Mouse (Mus musculus): Measurements from ENCODE around the gene Nppc. TPM values are rescaled to one million over a fixed set of nuclear protein-coding genes. Genes with fewer than 3 reads are reported as not detected.

Gene Nppc
- polyA plus RNA-seq, 1 experiment from 2014 or later = 4.1 TPM

GRCm38 (mm10) chr1:86647517-86647916 is 22.9 kb downstream of the Nppc start:
- no peak for DNase-seq (ENCODE audit: low spot score)
- ATAC-seq (ENCODE audit: low FRiP score, low TSS enrichment) = no peak
- no peak overlapping the region for H3K9ac ChIP-seq (ENCODE audit: low read length)
- no peak overlapping the region for H3K4me3 ChIP-seq (ENCODE audit: low read depth, low read length)
- no peaks in the 10 kb centered on the region for H3K4me1 ChIP-seq (replicated peaks; ENCODE audit: control insufficient read depth, insufficient read depth)
- no peaks in the 10 kb centered on the region for H3K36me3 ChIP-seq (ENCODE audit: control insufficient read depth, insufficient read depth, low read length)
- TF ChIP-seq EP300 (optimal IDR thresholded peaks at IDR 0.05) = no peak
- no peak for TF ChIP-seq CTCF (IDR thresholded peaks at IDR 0.05; ENCODE audit: low read depth)
- no peak overlapping the region for H3K27ac ChIP-seq (replicated peaks)
- H3K9me3 ChIP-seq (ENCODE audit: control insufficient read depth, low read length) = no peaks in the 10 kb centered on the region
- H3K27me3 ChIP-seq (ENCODE audit: control insufficient read depth, insufficient read depth, low read length) = no peaks in the 10 kb centered on the region
- H3K4me2 ChIP-seq (replicated peaks; ENCODE audit: low read depth) = no peak overlapping the region
- 44% methylated on average over 2 of the region's 2 CpGs for WGBS

DNA sequence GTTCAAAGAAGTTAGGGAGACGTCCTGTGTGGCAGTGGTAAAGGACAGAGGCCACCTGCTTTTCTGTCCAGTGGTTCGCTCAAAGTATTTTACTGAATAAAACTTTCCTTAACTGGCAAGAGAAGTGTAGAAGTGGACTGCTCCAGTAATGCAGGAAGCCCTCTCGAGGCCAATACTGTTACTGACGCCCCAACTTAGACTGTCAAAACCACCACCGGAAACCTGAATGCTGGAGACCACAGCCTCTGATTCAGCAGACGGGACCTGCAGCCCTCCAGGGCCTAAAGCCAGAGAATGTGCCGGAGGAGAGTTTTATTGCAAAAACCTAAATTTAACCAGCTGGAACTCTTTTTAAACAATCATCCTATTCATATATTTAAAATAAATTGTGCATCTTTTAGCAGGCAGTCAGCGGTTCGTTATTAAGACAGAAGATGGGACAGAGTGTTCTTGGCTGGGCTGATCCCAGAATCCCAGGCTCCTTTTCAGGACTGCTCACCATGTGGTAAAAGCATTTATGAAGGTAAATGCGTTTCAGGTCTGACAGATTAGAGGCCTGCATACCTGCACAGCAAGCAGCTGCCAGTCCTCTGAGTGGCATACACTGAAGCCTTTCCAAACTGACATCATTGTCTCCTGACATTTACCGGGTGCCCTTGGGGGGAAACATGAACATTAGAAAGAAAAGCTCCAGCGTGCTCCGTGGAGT is 27.1 kb downstream of the Nppc start:
- ATAC-seq (ENCODE audit: low FRiP score, low TSS enrichment) (peak; percentile 71; the same call in 1 of the 2 replicates), DNase-seq (ENCODE audit: low spot score) (no peak)
- Histone ChIP-seq H3K27me3 (ENCODE audit: control insufficient read depth, insufficient read depth, low read length) (no peaks in the 10 kb centered on the region), H3K4me2 (replicated peaks; ENCODE audit: low read depth) (no peak overlapping the region), H3K4me3 (ENCODE audit: low read depth, low read length) (no peak overlapping the region), H3K36me3 (ENCODE audit: control insufficient read depth, insufficient read depth, low read length) (no peaks in the 10 kb centered on the region), H3K9me3 (ENCODE audit: control insufficient read depth, low read length) (no peaks in the 10 kb centered on the region), H3K27ac (replicated peaks) (no peak overlapping the region), H3K4me1 (replicated peaks; ENCODE audit: control insufficient read depth, insufficient read depth) (no peaks in the 10 kb centered on the region), H3K9ac (ENCODE audit: low read length) (no peak overlapping the region)
- no peak for TF ChIP-seq EP300 (optimal IDR thresholded peaks at IDR 0.05)
- TF ChIP-seq CTCF (IDR thresholded peaks at IDR 0.05; ENCODE audit: low read depth) = peak; percentile 54
- WGBS = 50% methylated on average over 13 of the region's 13 CpGs

DNA sequence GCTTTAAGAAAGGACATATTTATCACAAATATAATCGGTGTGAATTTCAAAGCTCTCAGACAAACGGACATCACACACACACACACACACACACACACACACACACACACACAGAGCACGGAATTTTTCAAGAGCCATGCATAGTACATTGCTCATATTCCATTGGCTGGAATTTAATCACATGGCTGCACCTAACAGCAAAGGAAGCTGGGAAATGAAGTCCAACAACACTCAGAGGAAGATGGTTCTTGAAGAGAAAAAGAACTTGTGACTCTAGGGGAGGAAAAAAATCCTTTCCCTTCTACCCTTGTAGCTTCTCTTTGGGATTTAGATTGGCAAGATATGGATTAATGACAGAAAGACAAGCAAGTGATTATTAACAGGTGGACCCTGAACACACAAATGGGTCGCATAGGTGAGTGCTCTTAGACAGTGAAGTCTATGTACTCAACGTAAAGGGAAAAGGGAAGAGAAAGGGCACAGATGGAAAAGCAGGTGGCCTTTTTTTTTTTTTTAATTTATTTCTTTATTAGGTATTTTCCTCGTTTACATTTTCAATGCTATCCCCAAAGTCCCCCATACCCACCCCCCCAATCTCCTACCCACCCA is 35.5 kb downstream of the Nppc start:
- no peak overlapping the region for H3K4me2 ChIP-seq (replicated peaks; ENCODE audit: low read depth)
- no peaks in the 10 kb centered on the region for H3K9me3 ChIP-seq (ENCODE audit: control insufficient read depth, low read length)
- DNase-seq (ENCODE audit: low spot score) (no peak), ATAC-seq (ENCODE audit: low FRiP score, low TSS enrichment) (peak; percentile 63)
- H3K36me3 ChIP-seq (ENCODE audit: control insufficient read depth, insufficient read depth, low read length) = no peaks in the 10 kb centered on the region
- H3K27me3 ChIP-seq (ENCODE audit: control insufficient read depth, insufficient read depth, low read length) = no peaks in the 10 kb centered on the region
- WGBS = 60% methylated on average over 6 of the region's 6 CpGs
- no peaks in the 10 kb centered on the region for H3K4me1 ChIP-seq (replicated peaks; ENCODE audit: control insufficient read depth, insufficient read depth)
- TF ChIP-seq CTCF (IDR thresholded peaks at IDR 0.05; ENCODE audit: low read depth) = no peak
- TF ChIP-seq EP300 (optimal IDR thresholded peaks at IDR 0.05) = no peak
- H3K9ac ChIP-seq (ENCODE audit: low read length) = no peak overlapping the region
- no peak overlapping the region for H3K4me3 ChIP-seq (ENCODE audit: low read depth, low read length)
- no peak overlapping the region for H3K27ac ChIP-seq (replicated peaks)

GRCm38 (mm10) chr1:86633840-86634750 is 36.3 kb downstream of the Nppc start:
- Histone ChIP-seq H3K9me3 (ENCODE audit: control insufficient read depth, low read length) (no peaks in the 10 kb centered on the region), H3K4me3 (ENCODE audit: low read depth, low read length) (no peak overlapping the region), H3K27ac (replicated peaks) (no peak overlapping the region; the same call in 1 of the 2 replicates), H3K27me3 (ENCODE audit: control insufficient read depth, insufficient read depth, low read length) (no peaks in the 10 kb centered on the region), H3K4me2 (replicated peaks; ENCODE audit: low read depth) (no peak overlapping the region), H3K9ac (ENCODE audit: low read length) (no peak overlapping the region), H3K36me3 (ENCODE audit: control insufficient read depth, insufficient read depth, low read length) (no peaks in the 10 kb centered on the region), H3K4me1 (replicated peaks; ENCODE audit: control insufficient read depth, insufficient read depth) (no peaks in the 10 kb centered on the region)
- WGBS = 59% methylated on average over 7 of the region's 7 CpGs
- ATAC-seq (ENCODE audit: low FRiP score, low TSS enrichment) (no peak), DNase-seq (ENCODE audit: low spot score) (no peak)
- TF ChIP-seq CTCF (IDR thresholded peaks at IDR 0.05; ENCODE audit: low read depth) (no peak), EP300 (optimal IDR thresholded peaks at IDR 0.05) (no peak)

DNA sequence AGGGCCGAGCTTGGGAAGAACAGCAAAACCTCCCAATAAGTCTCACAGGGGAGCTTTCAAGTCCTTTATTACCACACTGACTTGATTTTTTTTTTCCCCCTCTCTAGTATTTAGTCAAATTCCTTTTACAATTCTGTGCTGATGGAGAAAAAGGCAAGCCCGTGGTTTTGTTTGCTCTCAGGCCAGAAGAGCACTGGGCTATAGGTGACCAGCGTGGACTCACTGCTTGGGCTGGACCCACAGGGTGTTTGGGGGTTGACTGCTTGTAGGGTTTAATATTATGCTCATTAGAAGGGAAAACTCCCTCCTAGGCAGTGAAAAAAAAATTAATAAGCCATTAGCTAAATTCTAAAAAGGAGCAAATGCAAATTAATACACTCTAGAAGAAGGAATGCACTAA is 36.9 kb downstream of the Nppc start:
- Histone ChIP-seq H3K9ac (ENCODE audit: low read length) (no peak overlapping the region), H3K4me2 (replicated peaks; ENCODE audit: low read depth) (no peak overlapping the region), H3K4me1 (replicated peaks; ENCODE audit: control insufficient read depth, insufficient read depth) (no peaks in the 10 kb centered on the region), H3K27me3 (ENCODE audit: control insufficient read depth, insufficient read depth, low read length) (no peaks in the 10 kb centered on the region), H3K36me3 (ENCODE audit: control insufficient read depth, insufficient read depth, low read length) (no peaks in the 10 kb centered on the region), H3K9me3 (ENCODE audit: control insufficient read depth, low read length) (no peaks in the 10 kb centered on the region), H3K4me3 (ENCODE audit: low read depth, low read length) (no peak overlapping the region), H3K27ac (replicated peaks) (peak overlapping the region; percentile 65)
- 43% methylated on average over 3 of the region's 3 CpGs for WGBS
- TF ChIP-seq EP300 (optimal IDR thresholded peaks at IDR 0.05) (no peak), CTCF (IDR thresholded peaks at IDR 0.05; ENCODE audit: low read depth) (no peak)
- peak; percentile 29 for DNase-seq (ENCODE audit: low spot score)
- ATAC-seq (ENCODE audit: low FRiP score, low TSS enrichment) = no peak

Data from stomach, postnatal 0 days (tissue).